Comparison of ENCODE assay signal across 16 mouse cellular contexts in genomic region chr6:90734806-90735205, GRCm38 (mm10).
DNase-seq lines count a peak whose midpoint lies in the region; ATAC-seq and TF ChIP-seq lines count a peak whose summit lies in the region.
"Had no signal": no experiment of that assay in that cellular context is flagged by ENCODE, and none has a peak within 500 bp of the region (broad histone marks: within the 10 kb centered on the region; RNA-seq: fewer than 3 reads in every experiment).

No protein-coding gene starts in this region.

- H3K27me3 ChIP-seq in heart, embryonic 15.5 days = no peaks in the 10 kb centered on the region
- no peaks in the 10 kb centered on the region for H3K27me3 ChIP-seq in intestine, postnatal 0 days (replicated peaks; ENCODE audit: control insufficient read depth, insufficient read depth, low read length)
- H3K27me3 ChIP-seq in forebrain, embryonic 13.5 days = 0 out of 2 replicates have a peak, but pooled peaks cover 5% of the 10 kb centered on the region

- no peaks in the 10 kb centered on the region for H3K36me3 ChIP-seq in heart, embryonic 15.5 days
- no peaks in the 10 kb centered on the region for H3K36me3 ChIP-seq in intestine, postnatal 0 days (ENCODE audit: control insufficient read depth, insufficient read depth)
- H3K36me3 ChIP-seq in forebrain, embryonic 13.5 days (ENCODE audit: poor library complexity, severe bottlenecking) = no peaks in the 10 kb centered on the region
- H3K36me3 ChIP-seq: neural tube, embryonic 12.5 days had no signal

- peak overlapping the region; percentile 89; the same call in 1 of the 2 replicates for H3K4me3 ChIP-seq in heart, embryonic 15.5 days
- no peak overlapping the region for H3K4me3 ChIP-seq in layer of hippocampus, adult 2 months
- H3K4me3 ChIP-seq in bone marrow macrophage, adult 2 months (ENCODE audit: insufficient read depth, low read length) = peak overlapping the region; percentile 2; the same call in 1 of the 2 replicates
- H3K4me3 ChIP-seq in intestine, postnatal 0 days (ENCODE audit: low read depth, low read length) = no peak overlapping the region
- no peak overlapping the region for H3K4me3 ChIP-seq in forebrain, embryonic 13.5 days
- H3K4me3 ChIP-seq: erythroblast, embryonic 14.5 days; neural tube, embryonic 12.5 days had no signal

- H3K9me3 ChIP-seq in heart, embryonic 15.5 days (replicated peaks) = no peaks in the 10 kb centered on the region
- no peaks in the 10 kb centered on the region for H3K9me3 ChIP-seq in intestine, postnatal 0 days (ENCODE audit: control insufficient read depth)
- H3K9me3 ChIP-seq in forebrain, embryonic 13.5 days (replicated peaks) = no peaks in the 10 kb centered on the region
- H3K9me3 ChIP-seq: neural tube, embryonic 12.5 days had no signal

- no peak for TF ChIP-seq CTCF in layer of hippocampus, adult 2 months (conservative IDR thresholded peaks at IDR 0.05)
- no peak for TF ChIP-seq CTCF in bone marrow macrophage, adult 2 months (IDR thresholded peaks at IDR 0.05; ENCODE audit: low read depth, low read length)
- TF ChIP-seq CTCF in intestine, postnatal 0 days (IDR thresholded peaks at IDR 0.05; ENCODE audit: low read depth) = no peak

- 0 out of 2 replicates have a peak overlapping the region, but pooled peaks have one; percentile 90 for H3K9ac ChIP-seq in heart, embryonic 15.5 days
- H3K9ac ChIP-seq in intestine, postnatal 0 days (ENCODE audit: low read depth, low read length) = no peak overlapping the region
- H3K9ac ChIP-seq in forebrain, embryonic 13.5 days = no peak overlapping the region
- H3K9ac ChIP-seq: neural tube, embryonic 12.5 days had no signal

- DNase-seq in heart, postnatal 10 days = no peak
- no peak for DNase-seq in layer of hippocampus, adult 2 months (ENCODE audit: low spot score in 2 of 2)
- no peak for DNase-seq in layer of hippocampus, postnatal 25 days (ENCODE audit: extremely low spot score in 1 of 2, low spot score in 1 of 2)
- DNase-seq: cerebellum, adult 8-10 months; forebrain, postnatal 0 days; gastrocnemius, postnatal 25 days; layer of hippocampus, postnatal 36 days; lung, adult 18-20 months; thymus, adult 2 months had no signal

- no peak for ATAC-seq in heart, embryonic 15.5 days (replicated peaks; ENCODE audit: insufficient number of reproducible peaks, insufficient read depth, low FRiP score, low read depth)
- ATAC-seq in intestine, postnatal 0 days = no peak
- ATAC-seq in forebrain, embryonic 13.5 days = no peak
- ATAC-seq: CD4-positive, CD25-positive, alpha-beta regulatory T cell, adult 4 months; forebrain, postnatal 0 days had no signal

- H3K4me1 ChIP-seq in heart, embryonic 15.5 days (replicated peaks) = peaks cover 57% of the 10 kb centered on the region
- peaks cover 47% of the 10 kb centered on the region for H3K4me1 ChIP-seq in bone marrow macrophage, adult 2 months (ENCODE audit: control insufficient read depth, insufficient read depth, low read length)
- H3K4me1 ChIP-seq in intestine, postnatal 0 days (replicated peaks; ENCODE audit: control insufficient read depth, insufficient read depth, low read length) = 0 out of 2 replicates have a peak, but pooled peaks cover 4% of the 10 kb centered on the region
- H3K4me1 ChIP-seq in forebrain, embryonic 13.5 days = peaks cover 27% of the 10 kb centered on the region

- intact Hi-C loops in heart, postnatal 10 days (cut with DNase I) = no loop called here

- peak overlapping the region; percentile 93 for H3K4me2 ChIP-seq in heart, embryonic 15.5 days
- H3K4me2 ChIP-seq in intestine, postnatal 0 days (replicated peaks; ENCODE audit: low read depth) = 0 out of 2 replicates have a peak overlapping the region, but pooled peaks have one; percentile 95
- H3K4me2 ChIP-seq in forebrain, embryonic 13.5 days = no peak overlapping the region

- no peak for TF ChIP-seq POLR2A in bone marrow macrophage, adult 2 months (IDR thresholded peaks at IDR 0.05; ENCODE audit: borderline replicate concordance, low read depth, low read length)

- peak overlapping the region; percentile 89 for H3K27ac ChIP-seq in heart, embryonic 15.5 days
- peak overlapping the region; percentile 46; the same call in 1 of the 2 replicates for H3K27ac ChIP-seq in layer of hippocampus, adult 2 months
- peak overlapping the region; percentile 24 for H3K27ac ChIP-seq in bone marrow macrophage, adult 2 months (ENCODE audit: insufficient read depth, low read depth, low read length)
- H3K27ac ChIP-seq in intestine, postnatal 0 days (ENCODE audit: low read depth, low read length) = no peak overlapping the region
- no peak overlapping the region for H3K27ac ChIP-seq in forebrain, embryonic 13.5 days
- H3K27ac ChIP-seq: neural tube, embryonic 12.5 days had no signal

Comparison
In these comparisons a context has a peak if more than half of its experiments do, and no peak if none do; other contexts are left out.
1. H3K27ac ChIP-seq: peak in heart, embryonic 15.5 days (single experiment), layer of hippocampus, adult 2 months (single experiment) and bone marrow macrophage, adult 2 months (single experiment); none in intestine, postnatal 0 days (single experiment) and forebrain, embryonic 13.5 days (single experiment).
2. H3K4me3 ChIP-seq: peak in heart, embryonic 15.5 days (single experiment) and bone marrow macrophage, adult 2 months (single experiment); none in layer of hippocampus, adult 2 months (single experiment), intestine, postnatal 0 days (single experiment) and forebrain, embryonic 13.5 days (single experiment).